Mouse (Mus musculus) cortical plate, adult 2 months (tissue): ENCODE results near the gene Arhgef26.

Experiments used
- CTCF ChIP-seq: fragments of 200-500 bp; IDR thresholded peaks from 2 replicates; pipeline ENCODE4 v1.5.1; 2011; ENCODE audit warnings: mild to moderate bottlenecking, control low read depth, low read length; ENCODE audit not compliant: insufficient read depth; ENCODE audit errors: extremely low read depth
- POLR2A ChIP-seq: fragments of 200-500 bp; IDR thresholded peaks from 2 replicates; pipeline ENCODE4 v1.6.1; 2011; ENCODE audit warnings: mild to moderate bottlenecking, low read length, control low read depth; ENCODE audit not compliant: insufficient read depth; ENCODE audit errors: extremely low read depth

DNA sequence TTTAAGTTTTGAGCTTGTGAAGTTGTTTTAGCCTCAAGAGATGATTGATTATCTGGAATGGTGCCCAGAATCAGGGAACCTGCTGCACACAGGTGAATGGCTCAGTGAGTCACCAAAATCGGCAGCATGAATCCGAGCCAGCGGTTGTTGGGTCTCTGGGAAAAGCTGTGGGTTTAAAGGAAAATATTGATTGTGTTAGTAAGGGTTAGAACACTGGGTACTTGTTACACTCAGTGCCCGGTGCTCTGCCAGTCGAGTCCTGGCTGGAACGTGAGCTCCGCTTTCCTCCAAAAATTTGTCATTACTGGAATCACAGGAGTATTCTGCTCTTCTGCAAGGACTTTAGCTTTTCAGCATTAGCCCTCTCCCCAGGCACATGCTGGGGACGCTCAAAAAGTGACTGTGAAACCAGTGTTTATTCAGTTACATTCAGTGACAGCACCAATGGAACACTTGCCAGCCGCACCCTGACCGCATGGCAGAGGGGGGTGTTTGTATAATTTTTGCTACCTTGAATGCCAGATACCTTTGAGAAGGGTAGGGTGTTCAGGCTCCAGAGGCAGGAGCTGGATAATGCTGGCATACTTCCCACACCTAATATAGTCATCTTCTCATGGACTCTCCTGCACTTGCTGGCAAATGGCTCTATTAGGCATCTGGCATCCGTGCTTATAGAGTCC lies 11.2 kb downstream of the Arhgef26 start:
- TF ChIP-seq CTCF (no peak), POLR2A (no peak)
